Mouse (Mus musculus) ES-Bruce4 (cell line): ENCODE measurements around the gene Slc3a2. TPM values are rescaled to one million over a fixed set of nuclear protein-coding genes. Genes with fewer than 3 reads are reported as not detected.
A peak's percentile ranks its signal among the peaks of the same experiment; 100 is the strongest.

ENCODE experiments used
- H3K27ac ChIP-seq: 2 replicates; pipeline ENCODE4 v1.5.1; 2012; ENCODE audit warnings: low read length, inconsistent platforms; ENCODE audit not compliant: insufficient read depth
- H3K27me3 ChIP-seq: 2 replicates; pipeline ENCODE4 v1.6.1; 2012; ENCODE audit warnings: mild to moderate bottlenecking, low read length, inconsistent platforms; ENCODE audit not compliant: control insufficient read depth, poor library complexity, insufficient read depth, severe bottlenecking
- H3K36me3 ChIP-seq: 2 replicates; pipeline ENCODE4 v1.6.1; 2012; ENCODE audit warnings: inconsistent platforms, mild to moderate bottlenecking, low read length, moderate library complexity; ENCODE audit not compliant: control insufficient read depth, poor library complexity, insufficient read depth, severe bottlenecking
- H3K4me1 ChIP-seq: one replicate; pipeline ENCODE4 v1.8.1; 2011; ENCODE audit warnings: low read length; ENCODE audit not compliant: control insufficient read depth, insufficient read depth
- H3K4me3 ChIP-seq: 2 replicates; pipeline ENCODE4 v1.5.1; 2011; ENCODE audit warnings: low read depth, mild to moderate bottlenecking, low read length
- H3K9ac ChIP-seq: 2 replicates; pipeline ENCODE4 v1.6.1; 2012; ENCODE audit warnings: low read depth, mild to moderate bottlenecking, inconsistent platforms; ENCODE audit not compliant: poor library complexity, severe bottlenecking
- H3K9me3 ChIP-seq: replicated peaks from 2 replicates; pipeline ENCODE4 v1.6.1; 2012; ENCODE audit warnings: mild to moderate bottlenecking, low read length, inconsistent platforms; ENCODE audit not compliant: control insufficient read depth, poor library complexity, insufficient read depth, severe bottlenecking
- CTCF ChIP-seq: IDR thresholded peaks from one replicate; pipeline ENCODE4 v1.8.1; 2011; ENCODE audit warnings: low read depth, low read length
- EP300 ChIP-seq: IDR thresholded peaks from 2 replicates; pipeline ENCODE4 v1.6.1; 2011; ENCODE audit warnings: low read depth, low read length; ENCODE audit not compliant: insufficient read depth
- POLR2A ChIP-seq: IDR thresholded peaks from one replicate; pipeline ENCODE4 v1.8.1; 2011; ENCODE audit warnings: low read length; ENCODE audit not compliant: insufficient read depth
- polyA plus RNA-seq: library from polyadenylated mRNA; stranded (reverse); fragments of >200 nt; gene quantifications from 2 replicates; pipeline ENCODE4 v1.2.4, GENCODE M21; 2011; ENCODE audit warnings: low read depth; ENCODE audit not compliant: missing spikeins, insufficient read depth, insufficient read length

The Slc3a2 gene
- 170 TPM in 2 replicates for polyA plus RNA-seq

GRCm38 (mm10) chr19:8722907-8723573, at the start of gene Slc3a2:
Slc3a2 (minus strand) TSS chr19:8723369.
- TF ChIP-seq CTCF (no peak), POLR2A (peak; percentile 70), EP300 (peak; percentile 42; the same call in 1 of the 2 replicates)
- no peaks in the 10 kb centered on the region for H3K4me1 ChIP-seq
- H3K9ac ChIP-seq = peak within 1 kb of the TSS; percentile 100
- no peaks in the 10 kb centered on the region for H3K9me3 ChIP-seq
- H3K27me3 ChIP-seq = no peaks in the 10 kb centered on the region
- peaks cover 36% of the 10 kb centered on the region for H3K36me3 ChIP-seq
- peak within 1 kb of the TSS; percentile 94 for H3K27ac ChIP-seq
- peak within 1 kb of the TSS; percentile 96 for H3K4me3 ChIP-seq

GRCm38 (mm10) chr19:8770567-8771270, 47.5 kb upstream of the Slc3a2 start, which contains the start of gene Tmem223:
Tmem223 (plus strand) TSS chr19:8770996.
- peaks cover 37% of the 10 kb centered on the region for H3K36me3 ChIP-seq
- no peaks in the 10 kb centered on the region for H3K4me1 ChIP-seq
- no peak for TF ChIP-seq EP300
- TF ChIP-seq POLR2A = peak; percentile 94
- H3K4me3 ChIP-seq = peak within 1 kb of the TSS; percentile 94
- peak within 1 kb of the TSS; percentile 75 for H3K9ac ChIP-seq
- H3K27me3 ChIP-seq = no peaks in the 10 kb centered on the region
- peak within 1 kb of the TSS; percentile 37 for H3K27ac ChIP-seq
- H3K9me3 ChIP-seq = no peaks in the 10 kb centered on the region

DNA sequence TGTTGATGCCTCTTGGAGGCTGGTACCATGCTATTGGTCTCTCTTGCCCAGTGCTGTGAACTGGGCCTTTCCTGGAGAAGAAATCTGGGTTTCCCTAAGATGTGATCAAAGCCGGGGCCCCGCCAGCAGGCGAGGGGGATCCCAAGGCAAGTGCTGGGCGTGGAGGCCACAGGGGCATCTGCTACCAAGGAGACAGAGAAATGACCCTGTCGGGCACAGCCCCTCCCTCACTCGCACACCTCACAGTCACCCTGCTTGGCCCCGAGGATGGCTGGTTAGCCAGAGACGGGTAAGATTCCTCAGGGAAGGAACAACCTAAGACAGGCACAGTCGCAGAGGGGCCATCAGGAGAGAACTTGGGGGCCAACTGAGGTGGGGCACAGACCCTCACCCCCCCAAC, 42.4 kb upstream of the Slc3a2 start:
- Histone ChIP-seq H3K27ac (no peak overlapping the region), H3K27me3 (no peaks in the 10 kb centered on the region), H3K4me1 (no peaks in the 10 kb centered on the region), H3K4me3 (no peak overlapping the region), H3K9ac (no peak overlapping the region), H3K9me3 (peaks cover 16% of the 10 kb centered on the region), H3K36me3 (peaks cover 67% of the 10 kb centered on the region)
- TF ChIP-seq POLR2A = no peak

GRCm38 (mm10) chr19:8763276-8763675, 40.1 kb upstream of the Slc3a2 start:
- no peak for TF ChIP-seq EP300
- H3K9me3 ChIP-seq = peaks cover 16% of the 10 kb centered on the region
- H3K4me3 ChIP-seq = no peak overlapping the region
- H3K9ac ChIP-seq = no peak overlapping the region
- H3K27me3 ChIP-seq = no peaks in the 10 kb centered on the region
- no peak overlapping the region for H3K27ac ChIP-seq
- peaks cover 58% of the 10 kb centered on the region for H3K36me3 ChIP-seq
- no peaks in the 10 kb centered on the region for H3K4me1 ChIP-seq

GRCm38 (mm10) chr19:8760757-8761156, 37.6 kb upstream of the Slc3a2 start:
- H3K9ac ChIP-seq = no peak overlapping the region
- TF ChIP-seq EP300 = no peak
- TF ChIP-seq CTCF = peak; percentile 1
- H3K27ac ChIP-seq = no peak overlapping the region
- no peaks in the 10 kb centered on the region for H3K27me3 ChIP-seq
- peaks cover 36% of the 10 kb centered on the region for H3K36me3 ChIP-seq
- no peak overlapping the region for H3K4me3 ChIP-seq
- peaks cover 16% of the 10 kb centered on the region for H3K9me3 ChIP-seq
- H3K4me1 ChIP-seq = no peaks in the 10 kb centered on the region

DNA sequence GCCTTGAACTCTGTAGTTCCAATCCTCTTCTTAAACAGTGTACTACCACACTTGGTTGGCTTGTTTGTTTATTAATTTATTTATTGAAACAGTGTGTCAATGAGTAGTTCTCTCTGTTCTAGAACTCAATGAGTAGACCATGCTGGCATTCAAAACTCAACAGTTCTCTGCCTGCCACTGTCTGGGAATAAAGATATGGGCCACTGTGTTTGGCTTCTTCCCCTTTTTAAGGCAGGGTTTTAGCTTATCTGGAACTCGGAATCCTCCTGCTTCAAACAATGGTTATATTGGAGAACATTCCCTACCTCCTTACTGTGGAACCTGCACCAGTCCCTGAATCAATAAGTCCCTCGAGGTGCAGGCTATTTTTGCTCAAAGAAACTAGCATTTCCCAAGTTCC, 35.7 kb upstream of the Slc3a2 start:
- H3K27me3 ChIP-seq = no peaks in the 10 kb centered on the region
- no peak overlapping the region for H3K27ac ChIP-seq
- H3K9ac ChIP-seq = peak overlapping the region; percentile 95; the same call in 1 of the 2 replicates
- H3K9me3 ChIP-seq = peaks cover 2% of the 10 kb centered on the region; the same call in 1 of the 2 replicates
- H3K4me3 ChIP-seq = no peak overlapping the region
- H3K4me1 ChIP-seq = no peaks in the 10 kb centered on the region
- H3K36me3 ChIP-seq = peaks cover 20% of the 10 kb centered on the region
- TF ChIP-seq CTCF (no peak), POLR2A (no peak), EP300 (no peak)
